Mouse (Mus musculus): ENCODE results near the gene Tgif1. TPM values are rescaled to one million over a fixed set of nuclear protein-coding genes. Genes with fewer than 3 reads are reported as not detected.
A peak's percentile ranks its signal among the peaks of the same experiment; 100 is the strongest.

Tgif1 gene
- polyA plus RNA-seq, 1 experiment = 3.5 TPM

- H3K27ac ChIP-seq (ENCODE audit: insufficient read depth, low read length) = no peak overlapping the region
- peak; percentile 40 to 55 for DNase-seq
- WGBS = under 1% methylated on average over 54 of the region's 54 CpGs
- H3K4me3 ChIP-seq (replicated peaks; ENCODE audit: insufficient read depth, low read depth, low read length) = peak overlapping the region; percentile 69
- H3K27me3 ChIP-seq (ENCODE audit: control insufficient read depth, insufficient read depth, low read length) = peaks cover 10% of the 10 kb centered on the region; the same call in 1 of the 2 replicates
- peaks cover 12% of the 10 kb centered on the region; the same call in 1 of the 2 replicates for H3K4me1 ChIP-seq (ENCODE audit: control insufficient read depth, insufficient read depth, low read length)
- TF ChIP-seq CTCF (IDR thresholded peaks at IDR 0.05; ENCODE audit: borderline replicate concordance, insufficient read depth, low read depth, low read length) = no peak
- no peak for TF ChIP-seq POLR2A (IDR thresholded peaks at IDR 0.05; ENCODE audit: borderline replicate concordance, insufficient read depth, low read length)
These were observed 2.1 kb downstream of the Tgif1 start for GRCm38 (mm10) chr17:70850996-70851991.

- no peak for TF ChIP-seq CTCF (IDR thresholded peaks at IDR 0.05; ENCODE audit: borderline replicate concordance, insufficient read depth, low read depth, low read length)
- no peak for TF ChIP-seq POLR2A (IDR thresholded peaks at IDR 0.05; ENCODE audit: borderline replicate concordance, insufficient read depth, low read length)
- Histone ChIP-seq H3K27ac (ENCODE audit: insufficient read depth, low read length) (no peak overlapping the region), H3K4me3 (replicated peaks; ENCODE audit: insufficient read depth, low read depth, low read length) (peak overlapping the region; percentile 34), H3K4me1 (ENCODE audit: control insufficient read depth, insufficient read depth, low read length) (peaks cover 12% of the 10 kb centered on the region; the same call in 1 of the 2 replicates), H3K27me3 (ENCODE audit: control insufficient read depth, insufficient read depth, low read length) (peaks cover 10% of the 10 kb centered on the region; the same call in 1 of the 2 replicates)
- DNase-seq = peak; percentile 24 to 57
- 1% methylated on average over 40 of the region's 40 CpGs for WGBS
These were observed 2.9 kb downstream of the Tgif1 start for GRCm38 (mm10) chr17:70850233-70850995.

- 2% methylated on average over 33 of the region's 33 CpGs for WGBS
- peak; percentile 42 to 45 for DNase-seq
- H3K27me3 ChIP-seq (ENCODE audit: control insufficient read depth, insufficient read depth, low read length) = peaks cover 10% of the 10 kb centered on the region; the same call in 1 of the 2 replicates
- peak overlapping the region; percentile 8 for H3K4me3 ChIP-seq (replicated peaks; ENCODE audit: insufficient read depth, low read depth, low read length)
- no peak overlapping the region for H3K27ac ChIP-seq (ENCODE audit: insufficient read depth, low read length)
- H3K4me1 ChIP-seq (ENCODE audit: control insufficient read depth, insufficient read depth, low read length) = peaks cover 16% of the 10 kb centered on the region
- no peak for TF ChIP-seq CTCF (IDR thresholded peaks at IDR 0.05; ENCODE audit: borderline replicate concordance, insufficient read depth, low read depth, low read length)
- TF ChIP-seq POLR2A (IDR thresholded peaks at IDR 0.05; ENCODE audit: borderline replicate concordance, insufficient read depth, low read length) = no peak
These were observed 3.7 kb downstream of the Tgif1 start for GRCm38 (mm10) chr17:70849399-70850232.

GRCm38 (mm10) chr17:70848511-70849398 is 4.6 kb downstream of the Tgif1 start:
- H3K4me3 ChIP-seq (replicated peaks; ENCODE audit: insufficient read depth, low read depth, low read length) = no peak overlapping the region
- no peak for TF ChIP-seq POLR2A (IDR thresholded peaks at IDR 0.05; ENCODE audit: borderline replicate concordance, insufficient read depth, low read length)
- no peak for TF ChIP-seq CTCF (IDR thresholded peaks at IDR 0.05; ENCODE audit: borderline replicate concordance, insufficient read depth, low read depth, low read length)
- H3K27me3 ChIP-seq (ENCODE audit: control insufficient read depth, insufficient read depth, low read length) = peaks cover 10% of the 10 kb centered on the region; the same call in 1 of the 2 replicates
- WGBS = 4% methylated on average over 23 of the region's 23 CpGs
- H3K4me1 ChIP-seq (ENCODE audit: control insufficient read depth, insufficient read depth, low read length) = peaks cover 16% of the 10 kb centered on the region
- no peak for DNase-seq
- no peak overlapping the region for H3K27ac ChIP-seq (ENCODE audit: insufficient read depth, low read length)

- TF ChIP-seq POLR2A (IDR thresholded peaks at IDR 0.05; ENCODE audit: borderline replicate concordance, insufficient read depth, low read length) = no peak
- TF ChIP-seq CTCF (IDR thresholded peaks at IDR 0.05; ENCODE audit: borderline replicate concordance, insufficient read depth, low read depth, low read length) = no peak
- no peak for DNase-seq
- no peak overlapping the region for H3K4me3 ChIP-seq (replicated peaks; ENCODE audit: insufficient read depth, low read depth, low read length)
- peaks cover 10% of the 10 kb centered on the region; the same call in 1 of the 2 replicates for H3K27me3 ChIP-seq (ENCODE audit: control insufficient read depth, insufficient read depth, low read length)
- H3K27ac ChIP-seq (ENCODE audit: insufficient read depth, low read length) = no peak overlapping the region
- H3K4me1 ChIP-seq (ENCODE audit: control insufficient read depth, insufficient read depth, low read length) = peaks cover 16% of the 10 kb centered on the region
- 16% methylated on average over 17 of the region's 17 CpGs for WGBS
These were observed 5.4 kb downstream of the Tgif1 start for GRCm38 (mm10) chr17:70847751-70848510.

- DNase-seq = no peak
- peaks cover 16% of the 10 kb centered on the region for H3K4me1 ChIP-seq (ENCODE audit: control insufficient read depth, insufficient read depth, low read length)
These were observed 6.3 kb downstream of the Tgif1 start for GRCm38 (mm10) chr17:70847086-70847485.

More at GRCm38 (mm10) chr17:70847086-70847485, 6.3 kb downstream of the Tgif1 start:
- H3K27ac ChIP-seq (ENCODE audit: insufficient read depth, low read length) = no peak overlapping the region
- H3K27me3 ChIP-seq (ENCODE audit: control insufficient read depth, insufficient read depth, low read length) = peaks cover 6% of the 10 kb centered on the region; the same call in 1 of the 2 replicates
- TF ChIP-seq CTCF (IDR thresholded peaks at IDR 0.05; ENCODE audit: borderline replicate concordance, insufficient read depth, low read depth, low read length) (no peak), POLR2A (IDR thresholded peaks at IDR 0.05; ENCODE audit: borderline replicate concordance, insufficient read depth, low read length) (no peak)
- no peak overlapping the region for H3K4me3 ChIP-seq (replicated peaks; ENCODE audit: insufficient read depth, low read depth, low read length)
- 48% methylated on average over 4 of the region's 4 CpGs for WGBS
